13 mouse cellular contexts compared by ENCODE assay signal in genomic region chr8:93398044-93398443, GRCm38 (mm10). TPM values are rescaled to one million over a fixed set of nuclear protein-coding genes. Genes with fewer than 3 reads are reported as not detected.
DNase-seq lines count a peak whose midpoint lies in the region; ATAC-seq and TF ChIP-seq lines count a peak whose summit lies in the region.
"Had no signal": no experiment of that assay in that cellular context is flagged by ENCODE, and none has a peak within 500 bp of the region (broad histone marks: within the 10 kb centered on the region; RNA-seq: fewer than 3 reads in every experiment).

No protein-coding gene starts in this region.

- H3K27me3 ChIP-seq in heart, adult 2 months (ENCODE audit: control insufficient read depth, insufficient read depth, low read length), result no peaks in the 10 kb centered on the region
- H3K27me3 ChIP-seq in heart, embryonic 10.5 days (ENCODE audit: insufficient read depth, poor library complexity, severe bottlenecking), result no peaks in the 10 kb centered on the region
- no peaks in the 10 kb centered on the region for H3K27me3 ChIP-seq in liver, adult 2 months (ENCODE audit: control insufficient read depth, insufficient read depth, low read length)
- no peaks in the 10 kb centered on the region for H3K27me3 ChIP-seq in liver, embryonic 11.5 days (replicated peaks; ENCODE audit: control insufficient read depth, insufficient read depth, low read length)

- H3K4me1 ChIP-seq in heart, adult 2 months (ENCODE audit: control insufficient read depth, insufficient read depth, low read length), result no peaks in the 10 kb centered on the region; the same call in 1 of the 2 replicates
- H3K4me1 ChIP-seq in heart, embryonic 10.5 days, result no peaks in the 10 kb centered on the region
- H3K4me1 ChIP-seq in liver, adult 2 months (ENCODE audit: control insufficient read depth, insufficient read depth, low read length), result peaks cover 14% of the 10 kb centered on the region
- no peaks in the 10 kb centered on the region for H3K4me1 ChIP-seq in liver, embryonic 11.5 days (replicated peaks; ENCODE audit: control insufficient read depth, insufficient read depth, low read length)

- H3K4me2 ChIP-seq in liver, embryonic 11.5 days, result no peak overlapping the region

- no peak for TF ChIP-seq POLR2A in heart, adult 2 months (IDR thresholded peaks at IDR 0.05; ENCODE audit: insufficient read depth, low read depth, low read length)
- TF ChIP-seq POLR2A in liver, adult 2 months (IDR thresholded peaks at IDR 0.05; ENCODE audit: extremely low read depth, insufficient read depth, low read length), result no peak

- WGBS in heart, adult 2 months, result 17% methylated on average over 1 of the region's 1 CpGs
- WGBS in heart, embryonic 10.5 days, result 50% methylated on average over 1 of the region's 1 CpGs
- 6% methylated on average over 1 of the region's 1 CpGs for WGBS in liver, adult 2 months
- 42% methylated on average over 1 of the region's 1 CpGs for WGBS in liver, embryonic 11.5 days

- H3K27ac ChIP-seq in heart, adult 2 months, result no peak overlapping the region
- H3K27ac ChIP-seq in heart, embryonic 10.5 days, result no peak overlapping the region
- H3K27ac ChIP-seq in liver, adult 2 months (replicated peaks; ENCODE audit: insufficient read depth, low read depth, low read length), result no peak overlapping the region
- H3K27ac ChIP-seq in liver, embryonic 11.5 days (ENCODE audit: low read depth, low read length), result no peak overlapping the region

- no peak for TF ChIP-seq EP300 in heart, adult 2 months (IDR thresholded peaks at IDR 0.05; ENCODE audit: insufficient read depth, low read depth, low read length)

- no peaks in the 10 kb centered on the region for H3K79me2 ChIP-seq in heart, adult 2 months (replicated peaks; ENCODE audit: control insufficient read depth, insufficient read depth, low read length)
- H3K79me2 ChIP-seq in liver, adult 2 months (ENCODE audit: control insufficient read depth, insufficient read depth, low read length), result no peaks in the 10 kb centered on the region

- DNase-seq in heart, adult 2 months, result no peak
- DNase-seq in heart, embryonic 10.5 days (ENCODE audit: low spot score), result no peak
- DNase-seq in liver, adult 2 months (ENCODE audit: extremely low read depth, low read depth, low spot score), result peak; percentile 64
- DNase-seq in liver, embryonic 11.5 days (ENCODE audit: low spot score), result no peak
- DNase-seq in NIH3T3 (ENCODE audit: low read depth), result peak; percentile 45
- DNase-seq in layer of hippocampus, postnatal 10 days (ENCODE audit: low spot score in 2 of 2), result peak; percentile 38 to 40
- DNase-seq in thymus, postnatal 4 days, result no peak
- DNase-seq: thymus, adult 2 months had no signal

- H3K9ac ChIP-seq in heart, adult 2 months (ENCODE audit: low read depth, low read length), result no peak overlapping the region
- H3K9ac ChIP-seq in liver, adult 2 months (ENCODE audit: low read depth, low read length), result no peak overlapping the region
- H3K9ac ChIP-seq in liver, embryonic 11.5 days (ENCODE audit: low read depth, low read length), result no peak overlapping the region

- H3K4me3 ChIP-seq in heart, adult 2 months, result no peak overlapping the region
- no peak overlapping the region for H3K4me3 ChIP-seq in heart, embryonic 10.5 days
- H3K4me3 ChIP-seq in liver, adult 2 months (ENCODE audit: insufficient read depth, low read depth, low read length), result no peak overlapping the region
- no peak overlapping the region for H3K4me3 ChIP-seq in liver, embryonic 11.5 days (ENCODE audit: low read depth, low read length)
- H3K4me3 ChIP-seq: erythroblast, embryonic 14.5 days had no signal

- no peak for ATAC-seq in liver, embryonic 11.5 days (replicated peaks; ENCODE audit: low FRiP score)
- no peak for ATAC-seq in inflammation-experienced regulatory T-cells, adult 6 months

- no peaks in the 10 kb centered on the region for H3K9me3 ChIP-seq in heart, embryonic 10.5 days
- H3K9me3 ChIP-seq in liver, embryonic 11.5 days (ENCODE audit: control insufficient read depth, low read length), result no peaks in the 10 kb centered on the region

- TF ChIP-seq CTCF in heart, adult 2 months (IDR thresholded peaks at IDR 0.05), result peak; percentile 67
- TF ChIP-seq CTCF in liver, adult 2 months (IDR thresholded peaks at IDR 0.05; ENCODE audit: low read depth, low read length), result peak; percentile 59

- intact Hi-C loops in heart, adult 2 months (cut with DNase I), result loop anchor here (2.0 to 10.0 kb wide), 5 partner anchors 176 to 383 kb away; partner anchors contain the start of gene Ces1d

- H3K36me3 ChIP-seq in heart, adult 2 months (ENCODE audit: control insufficient read depth, insufficient read depth, low read length), result no peaks in the 10 kb centered on the region
- H3K36me3 ChIP-seq in heart, embryonic 10.5 days, result no peaks in the 10 kb centered on the region
- H3K36me3 ChIP-seq in liver, adult 2 months (ENCODE audit: control insufficient read depth, insufficient read depth, low read length), result no peaks in the 10 kb centered on the region
- no peaks in the 10 kb centered on the region for H3K36me3 ChIP-seq in liver, embryonic 11.5 days (ENCODE audit: control insufficient read depth, insufficient read depth, low read length)

RNA-seq across cellular contexts. Expression of gene Ces1h, which starts 18.5 kb away (rescaled TPM):
- total RNA-seq in heart, adult 2 months (2021), result not detected
- polyA plus RNA-seq in heart, adult 2 months (2012; rRNA removed), result not detected in 2 replicates
- polyA plus RNA-seq in heart, embryonic 10.5 days (2016; fragmentation: Nextera tagmentation; extraction: Ambion mirVana), result not detected in 2 replicates
- total RNA-seq in liver, adult 2 months (2014; rRNA removed), result not detected in 2 replicates
- not detected in 2 replicates for polyA plus RNA-seq in liver, adult 2 months (2012; rRNA removed)
- not detected in 2 replicates for polyA plus RNA-seq in liver, embryonic 11.5 days (2014; fragmentation: Nextera tagmentation; extraction: Ambion mirVana)
- total RNA-seq in layer of hippocampus, postnatal 10 days (2021), result not detected
- not detected for polyA plus RNA-seq in inflammation-experienced regulatory T-cells, adult 6 months (2017; shearing (Covaris generic))
- total RNA-seq: left cerebral cortex, postnatal 36 days; megakaryocyte, adult 5-6 weeks had no signal
- polyA plus RNA-seq: erythroblast, embryonic 14.5 days; heart, embryonic 14.5 days had no signal

Comparison
In these comparisons a context has a peak if more than half of its experiments do, and no peak if none do; other contexts are left out.
1. DNase-seq: peak in liver, adult 2 months (single experiment), NIH3T3 (single experiment) and layer of hippocampus, postnatal 10 days (2 of 2); none in heart, adult 2 months (0 of 2), heart, embryonic 10.5 days (single experiment), liver, embryonic 11.5 days (single experiment) and thymus, postnatal 4 days (single experiment).